Mouse (Mus musculus) kidney, adult 2 months (tissue): Measurements from ENCODE around the gene Slc13a3. TPM values are rescaled to one million over a fixed set of nuclear protein-coding genes. Genes with fewer than 3 reads are reported as not detected.

Experiments used
- DNase-seq: peaks from one replicate; pipeline ENCODE4 v3.0.0; 2021
- H3K27ac ChIP-seq: fragments of 200-500 bp; 2 replicates; pipeline ENCODE4 v1.5.1; 2012; ENCODE audit warnings: low read depth, low read length, control low read depth, inconsistent platforms; ENCODE audit not compliant: insufficient read depth
- H3K27me3 ChIP-seq: fragments of 200-500 bp; replicated peaks from 2 replicates; pipeline ENCODE4 v1.6.1; 2012; ENCODE audit warnings: mild to moderate bottlenecking, moderate library complexity, low read length, inconsistent platforms; ENCODE audit not compliant: control insufficient read depth, insufficient read depth
- H3K36me3 ChIP-seq: fragments of 200-500 bp; 2 replicates; pipeline ENCODE4 v1.6.1; 2012; ENCODE audit warnings: mild to moderate bottlenecking, moderate library complexity, low read length, inconsistent platforms; ENCODE audit not compliant: control insufficient read depth, insufficient read depth
- H3K4me1 ChIP-seq: fragments of 200-500 bp; 2 replicates; pipeline ENCODE4 v1.6.1; 2011; ENCODE audit warnings: low read length; ENCODE audit not compliant: control insufficient read depth, insufficient read depth
- H3K4me3 ChIP-seq: fragments of 200-500 bp; 2 replicates; pipeline ENCODE4 v1.5.1; 2011; ENCODE audit warnings: mild to moderate bottlenecking, low read depth, low read length, control low read depth; ENCODE audit not compliant: insufficient read depth
- CTCF ChIP-seq: fragments of 200-500 bp; conservative IDR thresholded peaks from 2 replicates; pipeline ENCODE4 v1.5.1; 2011; ENCODE audit warnings: low read depth, mild to moderate bottlenecking, control low read depth, low read length, moderate library complexity, mixed read lengths; ENCODE audit not compliant: insufficient read depth, insufficient read length
- POLR2A ChIP-seq: fragments of 200-500 bp; IDR thresholded peaks from one replicate; pipeline ENCODE4 v1.6.1; 2011; ENCODE audit warnings: low read depth, low read length, control low read depth
- WGBS: fragments of 180-500 bp; shearing (Covaris S2); methylation state at CpG from one replicate; pipeline ENCODE4 v1.1.7; 2018; 5-methylcytosine and 5-hydroxymethylcytosine counted together
- polyA plus RNA-seq: library from polyadenylated mRNA; depleted of rRNA; stranded (reverse); fragments of >200 nt; gene quantifications from 2 replicates; pipeline ENCODE4 v1.2.3, GENCODE M21; 2012

The Slc13a3 gene
- polyA plus RNA-seq, 1 experiment, result 584 TPM

DNA sequence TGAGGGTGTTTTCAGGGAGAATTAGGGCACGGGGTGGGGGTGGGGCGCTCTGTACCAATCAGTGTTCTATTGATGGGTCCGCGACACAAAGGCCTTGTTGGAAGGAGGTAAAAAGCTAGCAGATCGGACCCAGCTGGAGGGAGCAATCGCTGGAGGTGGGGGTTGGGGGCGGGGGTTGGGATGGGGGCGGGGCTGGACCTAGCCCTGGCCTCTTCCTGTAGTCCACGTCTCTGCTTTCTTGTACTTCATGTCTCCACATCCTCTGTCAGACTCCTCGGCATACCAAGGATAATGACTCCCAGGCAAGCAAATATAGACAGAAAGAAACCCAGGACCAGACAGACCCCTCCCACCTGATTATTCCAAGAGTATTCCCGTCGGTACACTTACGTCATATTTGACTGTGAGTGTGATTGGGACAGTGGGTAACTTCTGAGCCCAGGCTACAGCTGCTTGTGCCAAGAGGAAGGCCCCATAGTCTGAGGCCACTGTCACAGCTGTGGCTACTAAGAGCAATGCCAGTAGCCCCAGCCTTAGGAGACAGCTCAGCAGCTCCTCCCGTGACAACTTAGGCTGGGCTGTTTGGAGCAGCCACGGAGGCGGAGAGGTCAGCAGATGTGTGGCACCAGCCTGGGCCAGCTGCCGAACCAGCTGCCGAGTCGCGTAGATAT, 76.1 kb downstream of the Slc13a3 start:
- no peak overlapping the region for H3K27ac ChIP-seq

DNA sequence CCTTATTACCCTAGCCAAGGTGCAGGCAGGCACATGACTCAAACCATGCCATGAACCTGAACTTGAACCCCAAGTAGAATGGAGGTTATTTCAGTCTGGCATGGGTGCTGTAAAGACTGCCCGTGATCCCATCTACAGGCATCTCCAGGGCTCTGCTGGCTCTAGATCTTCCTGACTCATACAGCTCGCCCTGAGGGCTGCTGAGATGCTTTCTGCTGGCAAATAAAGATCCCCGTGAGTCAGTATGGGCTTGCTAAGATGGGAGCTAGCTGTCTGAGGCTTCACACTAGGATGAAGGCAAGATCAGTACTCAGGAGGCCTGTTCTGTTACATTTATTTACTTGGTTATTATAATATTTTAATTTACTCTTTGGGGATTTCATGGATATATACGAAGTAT, 80.9 kb downstream of the Slc13a3 start:
- no peak overlapping the region for H3K4me3 ChIP-seq
- WGBS, result 89% methylated on average over 4 of the region's 4 CpGs
- no peak for TF ChIP-seq POLR2A
- no peak for TF ChIP-seq CTCF
- no peaks in the 10 kb centered on the region for H3K4me1 ChIP-seq
- no peak overlapping the region for H3K27ac ChIP-seq
- no peak for DNase-seq
- no peaks in the 10 kb centered on the region for H3K27me3 ChIP-seq
- no peaks in the 10 kb centered on the region for H3K36me3 ChIP-seq

More for the DNA sequence above, 76.1 kb downstream of the Slc13a3 start:
- DNase-seq, result no peak
- WGBS, result 60% methylated on average over 20 of the region's 20 CpGs
- H3K4me1 ChIP-seq, result no peaks in the 10 kb centered on the region
- no peaks in the 10 kb centered on the region for H3K27me3 ChIP-seq
- H3K36me3 ChIP-seq, result no peaks in the 10 kb centered on the region
- no peak overlapping the region for H3K4me3 ChIP-seq
- TF ChIP-seq CTCF (no peak), POLR2A (no peak)

DNA sequence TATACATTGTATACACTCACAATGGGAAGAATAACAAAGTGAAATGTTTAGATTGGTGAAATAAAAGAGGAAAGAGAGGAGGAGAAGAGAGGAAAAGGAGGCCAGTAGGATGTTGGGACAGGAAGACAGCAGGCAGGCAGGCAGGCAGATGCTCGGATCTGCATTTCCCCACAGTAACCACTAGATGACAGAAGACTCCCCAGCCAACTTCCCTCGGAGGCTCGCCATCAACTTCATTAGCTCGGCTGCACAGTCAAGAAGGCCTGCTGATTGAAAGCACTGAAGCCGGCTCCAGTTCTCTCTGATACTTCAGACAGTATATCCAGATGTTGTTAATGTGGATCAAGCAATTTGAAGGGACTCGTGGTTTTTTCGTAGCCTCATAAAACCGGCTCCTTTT, 81.5 kb downstream of the Slc13a3 start:
- H3K36me3 ChIP-seq, result no peaks in the 10 kb centered on the region
- H3K27ac ChIP-seq, result no peak overlapping the region
- 16% methylated on average over 8 of the region's 8 CpGs for WGBS
- H3K27me3 ChIP-seq, result no peaks in the 10 kb centered on the region
- peak; percentile 94 for TF ChIP-seq CTCF
- TF ChIP-seq POLR2A, result no peak
- DNase-seq, result peak; percentile 67
- H3K4me1 ChIP-seq, result no peaks in the 10 kb centered on the region
- no peak overlapping the region for H3K4me3 ChIP-seq

DNA sequence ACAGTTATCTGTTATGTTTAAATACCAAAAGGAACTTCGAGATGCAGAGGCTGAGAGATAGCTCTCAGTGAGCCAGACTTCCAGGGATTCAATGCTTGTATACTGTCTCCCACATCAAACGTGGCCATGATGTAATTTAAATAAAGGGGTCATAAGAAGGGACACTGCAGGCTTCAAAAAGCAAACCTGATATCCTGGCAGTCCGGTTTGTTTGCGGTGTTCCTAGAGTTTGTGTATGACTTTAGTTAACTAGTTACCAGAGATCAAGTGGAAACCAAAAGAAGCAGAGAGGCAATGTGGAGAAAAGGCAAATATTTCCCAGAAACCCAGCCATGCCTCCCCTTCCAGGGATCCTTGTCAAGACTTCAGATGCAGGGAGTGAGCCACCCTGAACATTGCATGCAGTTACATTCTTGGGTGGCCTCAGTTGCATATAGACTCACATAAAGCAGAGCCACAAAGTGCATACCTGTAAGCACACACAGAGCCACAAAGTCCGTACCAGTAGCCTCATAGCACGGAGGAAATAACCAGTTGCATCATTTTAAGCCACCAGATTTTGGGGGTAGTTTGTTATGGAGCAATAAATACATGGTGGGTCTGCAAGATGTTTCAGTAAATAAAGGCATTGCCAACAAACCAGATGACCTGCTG, 83.6 kb downstream of the Slc13a3 start:
- H3K4me1 ChIP-seq, result no peaks in the 10 kb centered on the region
- TF ChIP-seq POLR2A (no peak), CTCF (no peak)
- H3K4me3 ChIP-seq, result no peak overlapping the region
- DNase-seq, result no peak
- WGBS, result 65% methylated on average over 6 of the region's 6 CpGs
- H3K27ac ChIP-seq, result no peak overlapping the region
- no peaks in the 10 kb centered on the region for H3K27me3 ChIP-seq
- no peaks in the 10 kb centered on the region for H3K36me3 ChIP-seq

DNA sequence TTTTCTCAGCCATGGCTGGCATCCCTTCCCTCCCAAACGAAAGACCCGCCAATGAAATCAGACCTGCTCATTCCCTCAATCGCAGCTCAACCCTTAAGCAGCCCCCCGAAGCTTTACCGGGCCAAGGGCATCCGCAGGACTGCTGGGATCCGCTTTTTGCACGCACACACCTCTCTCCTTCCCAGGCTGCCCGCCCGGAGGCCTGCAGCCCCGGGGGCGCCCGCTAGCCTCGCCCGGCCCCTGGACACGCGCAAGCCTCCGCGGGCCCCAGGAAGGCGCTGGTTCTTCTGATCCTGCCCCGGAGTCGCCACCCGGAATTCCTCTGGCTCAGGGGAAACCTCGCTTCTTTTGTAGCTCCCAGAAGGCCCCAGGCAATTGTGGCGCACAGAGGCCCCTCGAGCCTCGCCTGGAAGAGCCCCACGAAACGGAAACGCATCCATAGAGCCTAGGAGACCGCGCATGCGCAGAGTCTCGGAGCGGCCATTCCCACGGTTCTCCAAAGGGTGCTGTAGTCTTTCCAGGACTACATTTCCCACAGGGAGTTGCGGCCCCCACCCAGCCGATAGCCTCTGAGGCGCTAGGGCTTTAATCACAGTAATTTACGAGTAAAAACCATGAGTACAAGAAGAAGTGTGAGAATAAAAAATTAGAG, 85.1 kb downstream of the Slc13a3 start, which contains the start of gene Zfp334:
Gene Zfp334, minus strand, starts transcription at position 416 of the 652 bp plus-strand sequence.
- DNase-seq, result peak; percentile 96
- Histone ChIP-seq H3K4me3 (peak within 1 kb of the TSS; percentile 61), H3K36me3 (no peaks in the 10 kb centered on the region), H3K27me3 (no peaks in the 10 kb centered on the region), H3K27ac (no peak within 1 kb of the TSS), H3K4me1 (no peaks in the 10 kb centered on the region)
- 1% methylated on average over 40 of the region's 40 CpGs for WGBS
- TF ChIP-seq POLR2A (no peak), CTCF (no peak)

DNA sequence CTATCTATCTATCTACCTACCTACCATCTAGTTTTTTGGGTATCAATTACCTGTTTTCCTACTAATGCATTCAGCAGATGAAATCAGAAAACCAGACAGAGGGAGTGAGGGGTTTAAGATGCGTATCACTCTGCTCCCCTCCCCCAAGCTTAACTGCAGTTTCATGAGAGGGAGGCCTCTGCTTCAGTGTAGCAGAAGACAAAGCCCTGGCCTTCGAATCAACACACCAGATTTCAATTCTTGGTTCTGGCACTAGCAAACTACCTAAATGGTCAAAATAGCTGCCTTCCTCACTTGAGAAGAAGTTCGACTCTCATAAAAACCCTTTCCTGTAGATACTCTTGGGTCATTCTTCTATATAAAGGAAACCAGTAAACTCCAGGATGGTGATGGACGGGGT, 85.7 kb downstream of the Slc13a3 start:
- TF ChIP-seq CTCF (no peak), POLR2A (no peak)
- H3K36me3 ChIP-seq, result no peaks in the 10 kb centered on the region
- no peaks in the 10 kb centered on the region for H3K27me3 ChIP-seq
- H3K4me3 ChIP-seq, result peak overlapping the region; percentile 61
- H3K4me1 ChIP-seq, result no peaks in the 10 kb centered on the region
- no peak overlapping the region for H3K27ac ChIP-seq
- WGBS, result 35% methylated on average over 4 of the region's 4 CpGs
- DNase-seq, result no peak

DNA sequence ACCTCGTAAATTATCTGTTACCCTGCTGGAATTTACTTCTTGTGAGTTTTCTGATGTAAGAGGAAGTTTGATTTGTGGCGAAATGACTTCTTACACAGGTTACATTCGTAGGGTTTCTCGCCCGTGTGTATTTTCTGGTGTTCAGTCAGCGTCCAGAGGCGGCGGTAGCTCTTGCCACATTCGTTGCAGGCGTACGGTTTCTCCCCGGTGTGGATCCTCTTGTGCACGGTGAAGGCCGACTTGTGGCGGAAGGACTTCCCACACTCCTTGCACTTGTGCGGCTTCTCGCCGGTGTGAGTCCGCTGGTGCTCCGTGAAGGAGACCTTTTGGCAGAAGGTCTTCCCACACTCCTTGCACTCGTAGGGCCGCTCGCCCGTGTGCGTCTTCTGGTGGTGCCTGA, 93.0 kb downstream of the Slc13a3 start:
- DNase-seq, result no peak
- H3K4me3 ChIP-seq, result no peak overlapping the region
- 97% methylated on average over 25 of the region's 25 CpGs for WGBS
- no peak for TF ChIP-seq POLR2A
- no peak overlapping the region for H3K27ac ChIP-seq
- H3K27me3 ChIP-seq, result no peaks in the 10 kb centered on the region
- no peaks in the 10 kb centered on the region for H3K4me1 ChIP-seq
- H3K36me3 ChIP-seq, result peaks cover 3% of the 10 kb centered on the region
